Mouse (Mus musculus): ENCODE results near the gene Cd27.
"Not testable (repeated sequence)": the region's sequence is repeated elsewhere in the genome, so short reads cannot be mapped to it uniquely, and the experiment has no call there.

Cd27 gene

GRCm38 (mm10) chr6:125236782-125237181 is at the start of gene Cd27:
Cd27 (minus strand) TSS chr6:125237010.
- no peak for DNase-seq (ENCODE audit: low spot score in 2 of 2)

GRCm38 (mm10) chr6:125285890-125286289 is 49.1 kb upstream of the Cd27 start, which contains the start of gene Tuba3a:
Tuba3a (minus strand) TSS chr6:125286042.
- DNase-seq (ENCODE audit: low spot score in 2 of 2), result no peak

- no peak for DNase-seq (ENCODE audit: low spot score in 2 of 2)
These were observed 47.9 kb upstream of the Cd27 start for GRCm38 (mm10) chr6:125284751-125285150.

- DNase-seq (ENCODE audit: low spot score in 2 of 2), result peak in 1 of 2 experiments; percentile 15
These were observed 47.4 kb upstream of the Cd27 start for GRCm38 (mm10) chr6:125284250-125284649.

- not testable (repeated sequence) for DNase-seq (ENCODE audit: low spot score in 2 of 2)
These were observed 45.9 kb upstream of the Cd27 start for GRCm38 (mm10) chr6:125282721-125283120.

GRCm38 (mm10) chr6:125279729-125280128 is 42.9 kb upstream of the Cd27 start:
- DNase-seq (ENCODE audit: low spot score in 2 of 2), result no peak

- DNase-seq (ENCODE audit: low spot score in 2 of 2), result no peak
These were observed 38.2 kb upstream of the Cd27 start for GRCm38 (mm10) chr6:125274841-125275563.

GRCm38 (mm10) chr6:125272228-125272785 is 35.5 kb upstream of the Cd27 start:
- no peak for DNase-seq (ENCODE audit: low spot score in 2 of 2)

- DNase-seq (ENCODE audit: low spot score in 2 of 2), result peak; percentile 80 to 90
These were observed 34.8 kb upstream of the Cd27 start for GRCm38 (mm10) chr6:125271455-125272227.

- DNase-seq (ENCODE audit: low spot score in 2 of 2), result no peak
These were observed 32.0 kb upstream of the Cd27 start for GRCm38 (mm10) chr6:125268799-125269198.

- DNase-seq (ENCODE audit: low spot score in 2 of 2), result no peak
These were observed 30.7 kb upstream of the Cd27 start for GRCm38 (mm10) chr6:125267469-125267868.

- DNase-seq (ENCODE audit: low spot score in 2 of 2), result not testable (repeated sequence)
These were observed 29.8 kb upstream of the Cd27 start for GRCm38 (mm10) chr6:125266600-125266999.

- no peak for DNase-seq (ENCODE audit: low spot score in 2 of 2)
These were observed 29.3 kb upstream of the Cd27 start for GRCm38 (mm10) chr6:125266091-125266490.

GRCm38 (mm10) chr6:125265239-125265638 is 28.4 kb upstream of the Cd27 start:
- DNase-seq (ENCODE audit: low spot score in 2 of 2), result no peak

GRCm38 (mm10) chr6:125264219-125264618 is 27.4 kb upstream of the Cd27 start:
- DNase-seq (ENCODE audit: low spot score in 2 of 2), result no peak

- DNase-seq (ENCODE audit: low spot score in 2 of 2), result no peak
These were observed 23.3 kb upstream of the Cd27 start for GRCm38 (mm10) chr6:125260006-125260555.

- no peak for DNase-seq (ENCODE audit: low spot score in 2 of 2)
These were observed 19.6 kb upstream of the Cd27 start for GRCm38 (mm10) chr6:125256222-125256966.

GRCm38 (mm10) chr6:125255516-125256044 is 18.8 kb upstream of the Cd27 start:
- DNase-seq (ENCODE audit: low spot score in 2 of 2), result no peak

GRCm38 (mm10) chr6:125253863-125254715 is 17.3 kb upstream of the Cd27 start:
- DNase-seq (ENCODE audit: low spot score in 2 of 2), result no peak

GRCm38 (mm10) chr6:125252711-125253110 is 15.9 kb upstream of the Cd27 start:
- no peak for DNase-seq (ENCODE audit: low spot score in 2 of 2)

Measured in urinary bladder, adult 18-20 months (tissue).